Mouse (Mus musculus): Measurements from ENCODE around the gene AI837181.

GRCm38 (mm10) chr19:5422267-5422666 is 2.7 kb upstream of the AI837181 start:
- TF ChIP-seq CTCF (IDR thresholded peaks at IDR 0.05; ENCODE audit: low read depth, low read length), result no peak
- TF ChIP-seq GATA2 (IDR thresholded peaks at IDR 0.05; ENCODE audit: borderline replicate concordance, low read depth, low read length), result no peak
- no peak for TF ChIP-seq GATA1 (IDR thresholded peaks at IDR 0.05; ENCODE audit: borderline replicate concordance, low read length)
- TF ChIP-seq TAL1 (conservative IDR thresholded peaks at IDR 0.05; ENCODE audit: low read depth, low read length), result no peak
- TF ChIP-seq POLR2AphosphoS5 (IDR thresholded peaks at IDR 0.05; ENCODE audit: insufficient replicate concordance, low read depth, low read length), result no peak
